Mouse (Mus musculus): ENCODE results near the gene Ino80b. TPM values are rescaled to one million over a fixed set of nuclear protein-coding genes. Genes with fewer than 3 reads are reported as not detected.
A peak's percentile ranks its signal among the peaks of the same experiment; 100 is the strongest.

Ino80b gene
- polyA plus RNA-seq, 1 experiment from 2014 or later: 22.9 TPM

- Histone ChIP-seq H3K79me2 (ENCODE audit: inconsistent target) (peaks cover 24% of the 10 kb centered on the region; the same call in 1 of the 2 replicates), H3K27ac (no peak overlapping the region), H3K36me3 (ENCODE audit: inconsistent target) (no peaks in the 10 kb centered on the region), H3K4me3 (ENCODE audit: inconsistent target) (no peak overlapping the region)
- 97% methylated on average over 3 of the region's 4 CpGs for WGBS (ENCODE audit: missing documents)
Measured at GRCm38 (mm10) chr6:83117165-83117438, 8.1 kb downstream of the Ino80b start.

- Histone ChIP-seq H3K4me3 (ENCODE audit: inconsistent target) (peak overlapping the region; percentile 64), H3K36me3 (ENCODE audit: inconsistent target) (no peaks in the 10 kb centered on the region), H3K27ac (0 out of 2 replicates have a peak overlapping the region, but pooled peaks have one; percentile 15), H3K79me2 (ENCODE audit: inconsistent target) (peaks cover 24% of the 10 kb centered on the region; the same call in 1 of the 2 replicates)
- WGBS (ENCODE audit: missing documents): 84% methylated on average over 11 of the region's 11 CpGs
Measured at GRCm38 (mm10) chr6:83116373-83117164, 8.7 kb downstream of the Ino80b start.

DNA sequence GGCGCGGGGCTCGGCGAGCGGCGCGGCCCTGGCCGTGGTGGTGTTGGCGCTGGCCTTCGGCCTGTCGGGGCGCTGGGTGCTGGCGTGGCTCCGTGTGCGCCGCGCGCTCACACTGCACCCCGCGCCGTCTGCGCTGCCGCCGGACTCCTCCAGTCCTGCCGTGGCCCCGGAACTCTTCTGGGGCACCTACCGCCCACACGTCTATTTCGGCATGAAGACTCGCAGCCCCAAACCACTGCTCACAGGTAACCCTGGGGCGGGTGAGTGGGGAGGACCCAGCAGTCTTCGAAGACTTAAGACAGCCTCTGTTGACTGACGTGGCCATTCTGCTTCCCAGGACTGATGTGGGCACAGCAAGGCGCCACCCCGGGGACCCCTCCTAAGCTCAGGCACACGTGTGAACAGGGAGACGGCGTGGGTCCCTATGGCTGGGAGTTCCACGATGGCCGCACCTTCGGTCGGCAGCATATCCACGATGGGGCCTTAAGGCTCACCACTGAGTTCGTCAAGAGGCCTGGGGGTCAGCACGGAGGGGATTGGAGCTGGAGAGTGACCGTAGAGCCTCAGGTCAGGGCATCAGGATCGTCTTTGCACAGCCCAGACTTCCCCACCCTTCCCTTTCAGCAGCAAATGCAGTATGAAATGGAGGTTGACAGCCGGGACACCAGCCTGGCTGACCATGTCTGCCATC is 9.4 kb downstream of the Ino80b start:
- 2% methylated on average over 39 of the region's 48 CpGs for WGBS (ENCODE audit: missing documents)
- Histone ChIP-seq H3K79me2 (ENCODE audit: inconsistent target) (peaks cover 25% of the 10 kb centered on the region; the same call in 1 of the 2 replicates), H3K27ac (peak overlapping the region; percentile 15; the same call in 1 of the 2 replicates), H3K36me3 (ENCODE audit: inconsistent target) (no peaks in the 10 kb centered on the region), H3K4me3 (ENCODE audit: inconsistent target) (peak overlapping the region; percentile 64)

GRCm38 (mm10) chr6:83115011-83115671 is 10.1 kb downstream of the Ino80b start, which contains the start of gene Mogs:
Gene Mogs (plus strand): TSS chr6:83115496.
- H3K27ac ChIP-seq: peak within 1 kb of the TSS; percentile 72
- H3K79me2 ChIP-seq (ENCODE audit: inconsistent target): peaks cover 32% of the 10 kb centered on the region; the same call in 1 of the 2 replicates
- peak within 1 kb of the TSS; percentile 83 for H3K4me3 ChIP-seq (ENCODE audit: inconsistent target)
- under 1% methylated on average over 58 of the region's 58 CpGs for WGBS (ENCODE audit: missing documents)
- H3K36me3 ChIP-seq (ENCODE audit: inconsistent target): no peaks in the 10 kb centered on the region

GRCm38 (mm10) chr6:83111510-83112136 is 13.6 kb downstream of the Ino80b start:
- H3K27ac ChIP-seq: no peak overlapping the region
- peaks cover 42% of the 10 kb centered on the region; the same call in 1 of the 2 replicates for H3K79me2 ChIP-seq (ENCODE audit: inconsistent target)
- peaks cover 3% of the 10 kb centered on the region; the same call in 1 of the 2 replicates for H3K36me3 ChIP-seq (ENCODE audit: inconsistent target)
- H3K4me3 ChIP-seq (ENCODE audit: inconsistent target): no peak overlapping the region
- WGBS (ENCODE audit: missing documents): 88% methylated on average over 4 of the region's 4 CpGs

DNA sequence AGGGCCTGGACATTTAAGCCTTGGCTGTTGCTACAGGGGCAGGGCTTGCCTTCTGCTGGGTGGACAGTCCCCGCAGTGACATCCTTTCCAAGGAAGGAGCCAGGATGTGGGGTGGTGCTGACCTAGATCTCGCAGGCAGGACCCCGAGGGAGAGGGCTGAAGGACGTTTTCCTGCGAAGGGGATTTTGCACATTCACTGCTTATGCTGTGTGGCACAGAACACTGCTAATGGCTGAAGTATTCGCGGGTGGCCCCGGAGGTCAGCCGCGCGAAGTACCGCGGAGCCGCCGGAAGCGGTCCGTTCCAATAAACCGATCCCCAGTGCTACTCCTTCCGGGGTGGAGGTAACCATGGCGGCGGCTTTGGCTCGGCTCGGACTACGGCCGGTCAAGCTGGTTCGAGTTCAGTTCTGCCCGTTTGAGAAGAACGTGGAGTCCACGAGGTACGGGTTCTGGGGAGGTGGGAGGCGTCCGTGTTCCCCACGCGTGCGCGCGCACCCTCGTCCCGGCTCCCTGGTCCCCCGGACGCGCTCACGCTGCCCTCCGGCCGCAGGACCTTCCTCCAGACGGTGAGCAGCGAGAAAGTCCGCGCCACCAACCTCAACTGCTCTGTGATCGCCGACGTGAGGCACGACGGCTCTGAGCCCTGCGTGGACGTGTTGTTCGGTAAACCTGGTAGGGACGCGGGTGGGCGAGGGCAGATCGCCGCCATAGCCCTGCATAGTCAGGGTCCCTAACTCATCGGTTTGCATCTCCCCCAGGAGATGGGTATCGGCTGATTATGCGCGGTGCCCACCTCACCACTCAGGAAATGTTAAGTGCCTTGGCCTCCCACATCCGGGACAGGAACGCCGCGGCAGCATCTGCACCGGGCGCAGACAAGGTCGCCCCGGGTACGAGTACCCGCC is 16.2 kb downstream of the Ino80b start, which contains the start of gene Mrpl53:
Gene Mrpl53 (plus strand): TSS at position 279 of the 907 bp plus-strand sequence.
- Histone ChIP-seq H3K4me3 (ENCODE audit: inconsistent target) (peak within 1 kb of the TSS; percentile 87), H3K79me2 (ENCODE audit: inconsistent target) (peaks cover 25% of the 10 kb centered on the region; the same call in 1 of the 2 replicates), H3K27ac (peak within 1 kb of the TSS; percentile 65), H3K36me3 (ENCODE audit: inconsistent target) (peaks cover 16% of the 10 kb centered on the region; the same call in 1 of the 2 replicates)
- under 1% methylated on average over 61 of the region's 76 CpGs for WGBS (ENCODE audit: missing documents)

GRCm38 (mm10) chr6:83107566-83108400 is 17.4 kb downstream of the Ino80b start:
- WGBS (ENCODE audit: missing documents): 53% methylated on average over 13 of the region's 13 CpGs
- Histone ChIP-seq H3K36me3 (ENCODE audit: inconsistent target) (peaks cover 18% of the 10 kb centered on the region; the same call in 1 of the 2 replicates), H3K4me3 (ENCODE audit: inconsistent target) (peak overlapping the region; percentile 87; the same call in 1 of the 2 replicates), H3K27ac (0 out of 2 replicates have a peak overlapping the region, but pooled peaks have one; percentile 65), H3K79me2 (ENCODE audit: inconsistent target) (peaks cover 27% of the 10 kb centered on the region)

GRCm38 (mm10) chr6:83104158-83104557 is 21.1 kb downstream of the Ino80b start:
- no peak overlapping the region for H3K4me3 ChIP-seq (ENCODE audit: inconsistent target)

GRCm38 (mm10) chr6:83103130-83103650 is 22.0 kb downstream of the Ino80b start:
- H3K36me3 ChIP-seq (ENCODE audit: inconsistent target): peaks cover 18% of the 10 kb centered on the region; the same call in 1 of the 2 replicates
- H3K79me2 ChIP-seq (ENCODE audit: inconsistent target): peaks cover 13% of the 10 kb centered on the region
- H3K4me3 ChIP-seq (ENCODE audit: inconsistent target): no peak overlapping the region
- 87% methylated on average over 11 of the region's 11 CpGs for WGBS (ENCODE audit: missing documents)
- no peak overlapping the region for H3K27ac ChIP-seq

More at GRCm38 (mm10) chr6:83104158-83104557, 21.1 kb downstream of the Ino80b start:
- WGBS (ENCODE audit: missing documents): 93% methylated on average over 3 of the region's 4 CpGs
- H3K36me3 ChIP-seq (ENCODE audit: inconsistent target): peaks cover 18% of the 10 kb centered on the region; the same call in 1 of the 2 replicates
- no peak overlapping the region for H3K27ac ChIP-seq
- peaks cover 14% of the 10 kb centered on the region for H3K79me2 ChIP-seq (ENCODE audit: inconsistent target)

GRCm38 (mm10) chr6:83101688-83102556 is 23.3 kb downstream of the Ino80b start:
- Histone ChIP-seq H3K27ac (peak overlapping the region; percentile 37; the same call in 1 of the 2 replicates), H3K4me3 (ENCODE audit: inconsistent target) (peak overlapping the region; percentile 39), H3K79me2 (ENCODE audit: inconsistent target) (peaks cover 13% of the 10 kb centered on the region), H3K36me3 (ENCODE audit: inconsistent target) (peaks cover 15% of the 10 kb centered on the region; the same call in 1 of the 2 replicates)
- WGBS (ENCODE audit: missing documents): 1% methylated on average over 57 of the region's 74 CpGs

GRCm38 (mm10) chr6:83101316-83101687 is 23.9 kb downstream of the Ino80b start, which contains the start of the genes Ccdc142 and Gm42688:
Gene Ccdc142 (plus strand): TSS chr6:83101601.
Gene Gm42688 (plus strand): TSS chr6:83101617.
- peaks cover 15% of the 10 kb centered on the region; the same call in 1 of the 2 replicates for H3K36me3 ChIP-seq (ENCODE audit: inconsistent target)
- peak within 1 kb of the TSS; percentile 39 for H3K4me3 ChIP-seq (ENCODE audit: inconsistent target)
- peaks cover 13% of the 10 kb centered on the region for H3K79me2 ChIP-seq (ENCODE audit: inconsistent target)
- under 1% methylated on average over 25 of the region's 25 CpGs for WGBS (ENCODE audit: missing documents)
- H3K27ac ChIP-seq: peak within 1 kb of the TSS; percentile 37
